Mouse (Mus musculus) left cerebral cortex, postnatal 4 days (tissue): Measurements from ENCODE around the gene Aak1. TPM values are rescaled to one million over a fixed set of nuclear protein-coding genes. Genes with fewer than 3 reads are reported as not detected.

ENCODE experiments used
- DNase-seq: peaks from one replicate; pipeline ENCODE4 v3.0.0-alpha.2; 2022
- intact Hi-C: fragments of 180-260 bp; cut with DNase I; formaldehyde crosslinking; loops from one replicate; pipeline ENCODE4 v1.15.1; 2025
- total RNA-seq, 2 experiments: library from RNA; stranded (reverse); gene quantifications; 2 replicates each; pipeline ENCODE4 v1.2.3; 2021

Aak1 gene
- total RNA-seq, 2 experiments from 2014 or later, result 165 to 166 TPM

GRCm38 (mm10) chr6:86948746-86949145 lies 99.4 kb downstream of the Aak1 start:
- DNase-seq, result no peak
- intact Hi-C loops, result no loop called here

DNA sequence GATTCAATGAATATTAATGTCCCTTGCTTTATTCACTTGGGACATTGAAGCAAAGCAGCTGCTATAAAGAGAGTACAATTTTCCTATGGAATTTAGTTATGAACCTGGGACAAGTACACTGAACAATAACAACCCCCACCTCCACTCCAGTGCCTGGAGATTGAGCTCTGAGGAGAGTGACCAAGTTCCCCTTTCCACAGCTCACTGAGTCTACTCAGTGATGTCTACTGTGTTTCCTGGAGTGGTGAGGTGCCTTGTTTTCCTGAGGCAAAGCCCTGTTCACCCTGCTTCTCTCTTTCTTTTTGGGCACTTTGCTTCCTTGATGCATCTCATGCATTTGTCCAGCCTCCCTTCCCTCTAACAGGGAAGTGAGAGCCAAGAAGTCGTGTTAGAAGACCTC lies 100.8 kb downstream of the Aak1 start:
- intact Hi-C loops, result no loop called here
- no peak for DNase-seq

DNA sequence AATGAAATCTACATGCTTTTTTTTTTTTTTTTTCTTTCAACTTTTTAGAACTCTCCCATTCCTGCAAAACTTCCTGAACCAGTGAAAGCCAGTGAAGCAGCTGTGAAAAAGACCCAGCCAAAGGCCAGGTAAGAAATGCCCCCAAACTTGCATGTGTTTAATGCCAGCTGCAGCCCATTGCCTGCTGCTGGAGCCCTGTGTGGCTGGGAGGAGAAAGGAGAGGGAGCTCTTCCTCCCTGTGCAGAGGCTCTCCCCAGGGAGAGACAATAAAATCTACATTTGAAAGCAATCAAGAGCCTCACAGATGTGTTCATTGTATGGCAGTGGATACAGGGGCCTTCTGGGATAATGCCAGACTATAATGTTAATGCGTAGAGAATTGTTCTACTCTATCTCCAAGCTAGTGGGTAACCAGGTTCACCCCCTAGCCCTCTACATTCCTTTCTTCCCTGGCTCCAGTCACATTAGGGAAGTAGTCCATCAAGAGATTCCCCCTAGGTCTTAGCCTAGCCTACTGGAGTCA lies 101.5 kb downstream of the Aak1 start:
- intact Hi-C loops, result no loop called here
- no peak for DNase-seq

DNA sequence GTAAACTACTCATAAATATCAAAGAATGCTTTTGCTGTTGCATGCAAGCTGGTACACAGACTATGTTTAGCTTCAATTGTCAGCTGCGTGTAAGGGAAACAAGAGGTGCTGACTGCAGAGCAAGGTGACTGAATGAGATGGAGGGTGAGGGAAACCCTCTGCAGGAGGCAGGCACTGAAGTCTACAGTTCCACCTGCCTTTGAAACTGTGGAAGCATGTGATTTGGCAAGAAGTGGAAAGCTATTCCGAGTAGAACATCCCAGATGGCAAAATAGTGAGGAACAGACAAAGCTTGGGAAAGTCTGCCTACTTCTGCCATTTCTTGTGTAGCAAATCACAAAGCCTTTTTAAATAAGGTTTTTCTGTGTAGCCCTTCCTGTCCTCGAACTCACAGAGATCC lies 106.4 kb downstream of the Aak1 start:
- intact Hi-C loops, result no loop called here
- DNase-seq, result no peak

GRCm38 (mm10) chr6:86956206-86956605 lies 106.9 kb downstream of the Aak1 start:
- intact Hi-C loops, result no loop called here
- no peak for DNase-seq

DNA sequence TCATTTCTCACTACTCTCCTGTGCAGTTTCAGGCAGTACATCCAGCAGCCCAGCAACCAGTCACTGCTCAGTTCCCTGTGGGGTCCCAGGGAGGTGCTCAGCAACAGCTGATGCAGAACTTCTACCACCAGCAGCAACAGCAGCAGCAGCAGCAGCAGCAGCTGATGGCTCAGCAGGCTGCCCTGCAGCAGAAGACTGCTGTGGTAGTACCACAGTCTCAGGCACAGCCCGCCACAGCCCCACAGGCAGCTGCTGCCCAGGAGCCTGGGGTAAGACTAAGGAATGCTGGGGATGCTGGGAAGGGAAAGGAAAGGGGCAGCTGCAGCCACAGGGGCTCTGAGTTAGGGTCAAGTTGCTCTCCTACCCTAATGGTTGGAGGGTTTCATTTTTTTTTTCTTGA lies 109.7 kb downstream of the Aak1 start:
- intact Hi-C loops, result no loop called here
- DNase-seq, result no peak

DNA sequence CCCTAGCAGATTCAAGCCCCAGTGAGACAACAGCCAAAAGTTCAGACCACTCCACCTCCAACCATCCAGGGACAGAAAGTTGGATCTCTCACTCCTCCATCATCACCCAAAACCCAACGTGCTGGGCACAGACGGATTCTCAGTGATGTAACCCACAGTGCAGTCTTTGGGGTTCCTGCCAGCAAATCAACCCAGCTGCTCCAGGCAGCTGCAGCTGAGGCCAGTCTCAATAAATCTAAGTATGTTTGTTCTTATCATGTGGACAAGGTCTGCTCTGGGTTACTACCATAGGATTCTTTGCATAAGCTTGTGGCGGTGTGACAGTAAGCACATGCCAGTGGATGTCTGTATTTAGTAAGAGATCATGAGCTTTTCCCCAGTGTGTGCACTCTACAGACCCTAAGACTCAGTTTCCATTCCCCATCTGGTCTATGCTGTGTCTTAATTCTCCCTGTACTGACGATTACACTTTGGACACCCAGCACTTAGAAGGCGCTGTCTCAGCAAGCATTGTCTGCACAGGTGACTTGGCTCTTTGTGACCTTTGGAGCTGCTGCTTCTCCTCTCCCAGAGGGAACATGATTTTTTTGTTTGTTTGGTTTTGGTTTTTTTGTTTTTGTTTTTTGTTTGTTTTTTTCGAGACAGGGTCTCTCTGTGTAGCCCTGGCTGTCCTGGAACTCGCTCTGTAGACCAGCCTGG lies 114.8 kb downstream of the Aak1 start:
- no peak for DNase-seq
- intact Hi-C loops, result no loop called here

DNA sequence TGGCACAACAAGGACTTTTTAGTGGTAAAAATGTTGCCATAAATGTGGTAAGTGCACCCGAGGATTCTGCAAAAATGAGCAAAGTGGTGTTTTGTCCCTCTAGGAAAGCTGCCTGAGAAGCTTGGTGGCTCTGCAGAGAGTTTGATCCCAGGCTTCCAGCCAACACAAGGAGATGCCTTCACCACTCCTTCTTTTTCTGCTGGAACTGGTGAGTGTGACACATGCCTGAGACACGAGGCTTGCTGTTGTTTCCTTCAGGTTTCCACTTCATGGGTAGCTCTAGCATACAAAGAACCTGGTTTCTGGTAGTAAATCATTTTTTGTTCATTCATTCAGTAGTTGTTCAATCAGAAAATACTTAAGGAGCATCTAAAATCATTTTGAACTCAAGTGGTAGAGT lies 117.8 kb downstream of the Aak1 start:
- DNase-seq, result no peak

DNA sequence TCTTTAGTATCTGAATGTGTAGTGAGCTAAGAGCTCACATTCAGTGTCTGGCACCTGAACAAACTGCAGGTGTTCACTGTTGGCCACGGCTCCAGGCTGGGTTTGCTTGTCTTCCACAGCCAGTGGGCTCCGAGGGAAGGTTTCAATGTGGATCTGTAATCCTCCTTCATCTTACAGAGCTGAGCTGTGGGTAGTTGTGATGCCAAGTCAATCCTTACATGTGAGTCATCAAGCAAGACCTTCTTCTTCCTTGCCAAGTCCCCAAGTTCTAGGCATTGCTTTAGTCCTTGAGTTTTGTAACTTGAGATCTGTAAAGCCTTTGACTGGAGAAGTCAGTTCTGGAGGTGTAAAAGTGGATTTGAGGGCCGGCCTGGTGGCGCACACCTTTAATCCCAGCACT lies 124.6 kb downstream of the Aak1 start:
- intact Hi-C loops, result no loop called here
- DNase-seq, result no peak

More for the DNA sequence above, 117.8 kb downstream of the Aak1 start:
- intact Hi-C loops, result no loop called here

DNA sequence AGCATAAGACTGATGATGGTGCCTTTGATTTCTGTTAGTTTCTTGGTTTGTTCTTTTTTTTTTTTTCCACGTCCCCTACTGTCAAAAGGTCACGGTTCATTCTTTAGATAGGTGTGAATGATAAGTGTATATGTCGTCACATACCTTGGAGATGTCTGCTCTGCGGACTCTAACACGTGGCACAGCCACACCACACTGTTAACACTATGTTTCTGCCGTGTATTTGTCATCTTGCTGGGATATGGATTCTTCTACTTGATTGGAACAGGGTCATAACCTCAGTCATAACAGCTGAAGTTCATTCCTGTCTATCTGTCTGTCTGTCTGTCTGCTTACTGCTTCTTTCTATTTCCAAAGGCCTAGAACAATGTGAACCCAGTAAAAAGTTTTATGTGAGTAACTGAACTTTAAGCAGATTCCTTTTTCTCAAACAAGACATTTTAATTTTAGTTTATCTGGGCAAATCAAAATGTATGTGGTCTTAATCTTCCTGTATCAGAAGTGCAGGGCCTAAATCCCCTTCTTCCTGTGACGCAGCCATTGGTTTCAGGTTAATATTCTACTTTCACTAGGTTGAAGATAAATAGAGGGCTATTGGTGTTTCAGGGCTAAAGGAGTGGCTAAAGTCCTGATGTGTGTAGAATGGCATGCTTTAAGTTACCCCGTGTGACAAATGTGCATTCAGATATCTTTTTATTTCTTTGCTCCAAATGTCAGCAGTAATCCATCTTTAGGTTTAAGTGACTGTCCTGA lies 129.0 kb downstream of the Aak1 start:
- DNase-seq, result no peak
- intact Hi-C loops, result no loop called here

DNA sequence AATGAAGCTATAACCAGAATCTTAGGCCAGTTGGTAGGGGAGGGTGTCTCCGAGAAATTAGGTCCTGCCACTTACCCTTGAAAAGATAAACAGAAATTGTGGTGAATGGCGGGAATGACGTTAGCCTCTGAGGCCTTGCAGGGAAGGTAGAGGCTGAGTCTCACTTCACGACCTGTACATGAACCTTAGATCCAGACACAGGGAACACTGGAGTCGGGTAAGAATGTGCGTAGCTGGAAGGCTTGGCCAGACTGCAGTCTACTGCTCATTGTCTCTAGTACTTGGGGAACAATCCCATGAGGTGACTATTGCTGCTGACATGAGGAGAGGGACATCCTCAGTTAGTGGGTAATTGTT lies 129.6 kb downstream of the Aak1 start:
- no peak for DNase-seq
- intact Hi-C loops, result no loop called here

DNA sequence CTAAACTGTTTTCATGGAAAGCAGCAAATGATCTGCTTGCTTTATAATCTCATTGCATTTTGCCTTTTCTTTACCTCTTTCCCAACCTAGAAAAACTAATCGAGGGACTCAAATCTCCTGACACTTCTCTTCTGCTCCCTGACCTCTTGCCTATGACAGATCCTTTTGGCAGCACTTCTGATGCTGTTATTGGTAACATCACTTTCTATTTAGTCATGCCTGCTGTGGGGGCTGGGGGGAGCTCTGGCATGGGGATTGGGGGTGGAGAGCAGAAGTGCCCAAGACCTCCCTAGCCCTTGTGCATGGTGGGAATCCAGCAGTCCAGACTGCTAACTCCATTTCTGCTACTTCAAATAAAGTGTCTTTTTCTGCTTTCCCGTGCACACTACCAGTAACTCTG lies 131.9 kb downstream of the Aak1 start:
- no peak for DNase-seq
- intact Hi-C loops, result no loop called here

DNA sequence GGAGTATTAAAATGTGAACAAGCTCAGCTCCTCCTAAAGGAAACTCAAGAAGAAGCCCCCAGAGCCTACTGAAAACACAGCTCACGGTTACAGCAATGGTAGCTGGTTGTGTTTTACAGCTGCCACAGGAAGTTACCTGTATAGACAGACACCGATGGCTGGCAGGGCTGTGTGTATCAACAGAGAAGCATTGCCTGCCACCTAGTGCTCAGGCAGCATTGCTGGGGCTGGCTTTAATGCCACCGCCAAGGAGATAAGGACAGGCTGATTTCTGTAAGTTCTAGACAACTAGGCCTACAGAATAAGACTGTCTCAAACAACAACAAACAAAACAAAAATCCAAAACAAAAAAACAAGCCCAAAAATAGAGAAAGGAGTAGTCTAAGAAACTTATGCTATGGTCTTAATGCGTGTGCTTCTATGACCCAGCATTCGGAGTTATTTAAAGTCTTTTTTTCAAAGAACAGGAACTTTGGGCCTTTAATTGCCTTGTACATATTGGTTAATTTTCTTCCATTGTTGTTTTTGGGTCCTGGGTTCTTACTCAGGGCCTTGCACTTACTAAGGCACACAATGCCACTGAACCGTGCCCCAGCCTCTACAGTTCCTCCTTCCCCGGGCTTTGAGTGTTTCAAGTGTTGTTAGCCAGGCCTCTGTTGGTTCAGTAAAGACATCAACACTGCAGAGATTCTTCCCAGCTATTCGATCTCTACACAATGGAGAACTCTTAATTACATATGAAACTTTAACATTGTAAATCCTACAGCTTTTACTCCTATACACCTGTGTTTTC lies 136.2 kb downstream of the Aak1 start:
- intact Hi-C loops, result no loop called here
- DNase-seq, result no peak

DNA sequence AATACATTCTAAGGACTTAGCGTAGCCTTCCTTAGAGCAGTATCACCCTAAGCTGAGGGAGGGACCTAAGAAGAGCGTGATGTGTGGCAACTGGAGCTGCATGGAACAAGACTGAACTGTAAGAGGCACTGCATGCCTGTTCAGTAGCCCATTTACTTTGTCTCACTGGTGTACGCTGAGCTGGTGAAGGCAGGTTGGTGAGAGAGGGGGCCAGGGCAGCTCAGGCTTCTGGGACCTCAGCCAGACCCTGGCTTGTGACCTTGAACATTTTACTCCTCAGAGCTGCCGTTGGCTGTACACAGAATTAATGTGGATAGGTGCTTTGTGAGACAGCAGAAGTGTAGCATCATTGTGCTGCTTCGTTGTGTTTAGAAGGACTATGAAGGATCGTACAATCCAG lies 140.3 kb downstream of the Aak1 start:
- intact Hi-C loops, result no loop called here
- peak; percentile 22 for DNase-seq

GRCm38 (mm10) chr6:86991041-86991440 lies 141.7 kb downstream of the Aak1 start:
- no peak for DNase-seq
- intact Hi-C loops, result loop anchor here (10.0 kb wide), 1 partner anchor 146 kb away; the partner anchor contains the start of gene Aak1

- DNase-seq, result no peak
- intact Hi-C loops, result loop anchor here (10.0 kb wide), 1 partner anchor 148 kb away; the partner anchor contains the start of gene Aak1
Observed at GRCm38 (mm10) chr6:86992349-86992748, 143.0 kb downstream of the Aak1 start.

GRCm38 (mm10) chr6:86994254-86994653 lies 144.9 kb downstream of the Aak1 start:
- intact Hi-C loops, result loop anchor here (10.0 kb wide), 1 partner anchor 149 kb away; the partner anchor contains the start of gene Aak1
- no peak for DNase-seq

DNA sequence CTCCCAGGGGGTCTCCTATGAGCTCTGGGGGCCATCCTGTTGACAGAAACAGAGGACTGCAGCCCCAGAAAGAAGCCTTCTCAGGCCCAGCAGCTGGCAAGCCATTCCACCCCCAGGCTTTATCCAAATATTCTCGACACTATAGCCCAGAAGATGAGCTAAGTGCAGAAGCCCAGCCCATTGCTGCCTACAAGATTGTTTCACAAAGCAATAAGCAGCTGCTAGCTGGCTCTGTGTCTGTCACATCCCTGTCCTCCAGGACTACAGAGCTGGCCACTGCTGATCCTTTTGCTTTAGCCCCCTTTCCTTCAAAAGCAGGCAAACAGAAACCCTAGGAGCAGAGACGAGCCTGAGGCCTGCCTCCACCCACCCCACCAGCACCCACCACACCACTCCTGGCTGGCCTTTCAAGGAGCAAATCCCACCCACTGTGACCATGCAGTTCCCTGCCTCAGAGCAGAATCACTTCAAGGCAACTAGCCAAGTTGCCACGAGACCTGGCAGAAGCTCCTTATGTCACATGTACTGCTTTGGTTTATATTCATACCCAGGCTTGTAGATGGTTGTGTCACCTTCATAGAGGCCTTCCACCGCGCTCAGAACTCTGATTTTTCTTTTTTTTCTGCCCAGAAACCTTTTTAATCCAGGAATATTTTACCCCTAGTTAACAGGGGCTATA lies 147.5 kb downstream of the Aak1 start:
- intact Hi-C loops, result loop anchor here (10.0 kb wide), 1 partner anchor 152 kb away; the partner anchor contains the start of gene Aak1
- peak; percentile 83 for DNase-seq

GRCm38 (mm10) chr6:86997360-86997759 lies 148.0 kb downstream of the Aak1 start:
- no peak for DNase-seq
- intact Hi-C loops, result loop anchor here (10.0 kb wide), 1 partner anchor 153 kb away; the partner anchor contains the start of gene Aak1

- intact Hi-C loops, result loop anchor here (5.0 kb wide), 1 partner anchor 255 kb away; no protein-coding TSS in a partner anchor
Observed at GRCm38 (mm10) chr6:87001995-87002394, 152.7 kb downstream of the Aak1 start.

More at GRCm38 (mm10) chr6:87001995-87002394, 152.7 kb downstream of the Aak1 start:
- no peak for DNase-seq
